Mouse (Mus musculus) bone marrow macrophage, adult 2 months (primary cell): Measurements from ENCODE around the gene Tmem206.

ENCODE experiments used
- CTCF ChIP-seq: IDR thresholded peaks from 2 replicates; pipeline ENCODE4 v1.5.1; 2012; ENCODE audit warnings: low read depth, mild to moderate bottlenecking, low read length, moderate library complexity
- POLR2A ChIP-seq: IDR thresholded peaks from 2 replicates; pipeline ENCODE4 v1.6.1; 2012; ENCODE audit warnings: mild to moderate bottlenecking, low read depth, low read length, borderline replicate concordance

DNA sequence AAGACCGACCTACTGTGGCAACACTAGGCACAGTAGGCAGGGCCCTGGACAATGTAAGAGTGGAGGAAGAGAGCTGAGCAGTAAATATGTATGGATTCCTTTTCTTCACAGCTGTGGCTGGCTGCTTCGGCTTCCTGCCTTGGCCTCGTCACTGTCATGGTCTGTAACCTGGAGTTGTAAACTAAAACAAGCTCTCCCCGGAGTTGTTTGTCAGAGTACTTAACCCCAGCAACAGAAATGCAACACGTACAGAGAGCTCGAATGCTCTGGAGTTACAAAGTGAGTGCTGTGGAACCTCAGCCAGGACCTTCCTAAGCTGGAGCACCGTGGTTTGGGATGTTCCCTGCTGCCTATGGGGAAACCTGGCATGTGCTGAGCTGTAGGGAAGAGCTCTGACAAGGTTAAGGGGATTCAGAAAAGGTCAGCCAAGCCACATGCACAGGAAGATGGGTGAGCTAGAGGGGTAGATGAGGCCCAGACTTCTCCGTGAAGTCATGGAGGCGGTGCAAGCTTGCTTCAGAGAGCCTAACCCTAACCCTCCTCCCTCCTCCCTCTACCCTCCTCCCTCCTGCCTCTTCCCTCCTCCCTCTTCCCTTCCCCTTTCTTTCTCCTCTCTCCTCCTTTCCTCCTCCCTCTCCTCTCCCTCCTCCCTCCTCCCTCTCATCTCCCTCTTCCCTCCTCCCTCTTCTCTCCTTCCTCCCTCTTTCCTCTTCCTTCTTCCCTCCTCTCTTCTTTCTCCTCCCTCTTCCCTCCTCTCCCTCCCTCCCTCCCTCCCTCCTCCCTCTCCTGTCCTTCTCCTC is 31.5 kb upstream of the Tmem206 start:
- TF ChIP-seq CTCF, result no peak
- TF ChIP-seq POLR2A, result no peak
